Mouse (Mus musculus): ENCODE results near the gene Mettl2.

Gene Mettl2

DNA sequence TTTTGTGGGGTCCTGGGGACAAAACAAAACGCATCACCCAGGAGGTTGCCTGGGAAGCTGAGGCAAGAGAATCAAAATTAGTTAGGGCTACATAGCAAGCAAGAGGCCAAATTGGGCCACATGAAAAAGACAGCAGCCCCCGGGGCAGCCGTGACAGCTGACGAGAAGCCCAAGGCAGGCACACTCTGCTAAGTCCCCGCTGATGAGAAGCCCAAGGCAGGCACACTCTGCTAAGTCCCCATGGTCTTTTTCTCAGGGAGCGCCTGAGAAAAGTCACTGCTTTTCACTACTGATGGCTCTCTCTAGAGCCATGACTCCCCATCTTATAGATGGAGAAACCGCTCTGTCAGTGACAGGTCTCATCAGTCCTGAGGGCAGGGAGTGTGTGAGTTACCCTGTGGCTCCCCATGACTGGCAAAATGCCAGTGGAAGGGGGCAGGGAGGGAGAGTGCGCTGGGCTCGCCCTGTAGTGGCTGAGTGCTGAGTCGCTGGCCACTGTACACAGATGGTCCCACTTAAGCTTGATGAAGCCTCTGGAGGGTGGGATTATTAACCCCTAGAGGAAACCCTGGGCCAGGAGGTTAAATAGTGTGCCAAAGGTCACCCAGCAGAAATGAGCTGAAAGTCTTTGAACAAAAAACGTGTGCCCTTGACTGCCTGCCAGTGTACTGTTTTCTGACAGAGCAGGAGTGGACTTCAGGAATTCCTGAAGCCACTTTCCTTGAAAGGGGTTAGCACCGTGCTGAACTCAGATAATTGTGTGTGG is 27.0 kb downstream of the Mettl2 start:
- no peak for DNase-seq (ENCODE audit: low read depth)

GRCm38 (mm10) chr11:105155915-105156314 is 29.7 kb downstream of the Mettl2 start:
- no peak for DNase-seq (ENCODE audit: low read depth)

- DNase-seq (ENCODE audit: low read depth) = peak; percentile 14
These were observed 30.6 kb downstream of the Mettl2 start for GRCm38 (mm10) chr11:105156748-105157267.

GRCm38 (mm10) chr11:105158047-105158446 is 31.8 kb downstream of the Mettl2 start:
- DNase-seq (ENCODE audit: low read depth) = no peak

- DNase-seq (ENCODE audit: low read depth) = no peak
These were observed 33.6 kb downstream of the Mettl2 start for GRCm38 (mm10) chr11:105159673-105160360.

GRCm38 (mm10) chr11:105161411-105161810 is 35.2 kb downstream of the Mettl2 start:
- no peak for DNase-seq (ENCODE audit: low read depth)

DNA sequence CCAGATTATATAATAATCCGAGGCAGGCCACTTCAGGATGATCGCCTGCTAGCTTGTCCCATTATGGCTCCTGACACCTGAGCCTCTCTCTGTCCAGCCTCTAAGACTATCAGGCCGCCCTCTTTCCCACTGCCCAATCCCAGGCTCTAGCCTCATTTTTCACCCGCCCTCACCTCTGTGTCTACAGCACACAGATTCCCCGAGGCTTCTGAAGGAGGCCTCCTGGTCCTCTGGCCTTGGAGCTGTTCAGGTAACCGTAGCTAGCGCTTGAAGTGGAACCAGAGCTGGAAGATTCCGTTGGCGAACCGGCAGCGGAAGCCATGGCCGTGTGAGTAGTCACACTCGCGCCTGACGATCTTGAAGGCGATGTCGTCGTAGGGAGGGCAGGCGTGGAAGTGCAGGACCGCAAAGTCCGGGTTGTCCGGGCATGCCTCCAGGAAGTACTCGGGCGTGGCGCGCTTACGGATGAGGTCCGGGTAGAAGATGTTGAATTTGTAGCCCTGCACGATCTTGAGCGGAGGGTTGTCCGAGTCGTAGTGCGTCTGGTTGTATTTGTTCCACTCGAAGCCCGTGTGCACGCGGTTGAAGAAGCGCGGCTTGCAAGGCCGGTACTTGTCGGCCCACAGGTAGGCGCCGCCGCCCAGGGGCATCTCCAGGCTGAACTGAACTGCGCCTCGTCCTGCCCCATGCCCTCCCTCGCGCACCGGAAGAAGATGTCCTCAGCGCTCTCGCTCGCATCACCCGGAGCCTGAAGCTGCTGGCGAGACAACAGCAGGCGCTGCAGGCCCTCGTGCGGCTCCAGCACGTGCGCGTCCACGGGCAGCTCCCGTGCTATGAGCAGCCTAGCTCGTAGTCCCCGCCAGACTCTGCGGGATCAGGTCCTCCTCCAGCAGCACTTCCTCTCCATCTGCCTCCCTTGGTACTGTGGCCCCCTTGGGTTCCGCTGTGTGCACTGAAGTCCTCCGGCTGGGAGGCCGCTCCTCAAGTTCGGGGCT is 38.6 kb downstream of the Mettl2 start:
- no peak for DNase-seq (ENCODE audit: low read depth)

GRCm38 (mm10) chr11:105166780-105167179 is 40.6 kb downstream of the Mettl2 start:
- DNase-seq (ENCODE audit: low read depth) = no peak

- DNase-seq (ENCODE audit: low read depth) = no peak
These were observed 52.3 kb downstream of the Mettl2 start, which contains the start of gene Tlk2 for GRCm38 (mm10) chr11:105178516-105178915. Tlk2 (plus strand) TSS chr11:105178807.

DNA sequence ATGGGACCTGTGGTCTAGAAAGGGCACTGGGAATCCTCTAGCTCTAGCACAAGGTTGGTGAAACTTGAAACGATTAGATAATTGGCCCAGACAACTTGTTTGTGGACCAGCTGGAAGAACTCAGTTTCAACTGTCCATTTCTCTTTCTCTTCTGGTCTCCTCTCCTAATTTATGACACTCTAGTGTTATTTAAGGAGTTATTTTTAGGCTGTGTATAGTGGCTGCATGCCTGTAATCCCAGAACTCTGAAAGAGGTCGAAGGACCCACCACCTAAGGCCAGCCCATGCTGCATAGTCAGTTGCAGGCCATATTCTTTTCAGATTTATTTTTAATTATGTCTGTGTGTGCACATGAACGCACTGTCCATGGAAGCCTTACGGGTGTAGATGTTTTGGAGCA is 53.3 kb downstream of the Mettl2 start:
- no peak for DNase-seq (ENCODE audit: low read depth)

GRCm38 (mm10) chr11:105180471-105181091 is 54.4 kb downstream of the Mettl2 start:
- peak; percentile 66 for DNase-seq (ENCODE audit: low read depth)

DNA sequence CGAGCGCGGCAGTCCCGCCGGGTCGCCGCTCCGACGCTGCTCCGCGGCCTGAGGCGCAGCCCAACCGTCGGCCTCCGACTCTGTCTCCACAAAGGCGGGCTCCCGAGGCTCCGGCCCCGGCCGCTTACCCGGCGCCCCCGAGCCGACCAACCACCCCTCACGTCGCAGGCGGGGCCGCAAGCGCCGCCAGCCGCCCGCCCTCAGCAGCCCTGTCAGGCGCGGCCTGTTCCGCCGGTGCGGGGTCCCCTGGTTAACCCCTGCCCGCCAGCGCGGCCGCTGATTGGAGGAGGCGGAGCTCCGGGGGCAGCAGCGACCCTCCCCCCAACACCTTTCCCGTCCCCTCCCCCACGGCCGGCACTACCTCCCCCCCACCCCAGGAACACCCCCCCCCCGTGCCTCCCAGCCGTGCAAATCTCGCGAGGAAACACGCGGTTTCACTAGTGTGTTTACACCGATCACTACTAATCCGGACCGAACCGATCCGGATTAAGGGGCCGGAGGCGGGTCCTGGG is 55.0 kb downstream of the Mettl2 start:
- peak; percentile 96 for DNase-seq (ENCODE audit: low read depth)

- peak; percentile 64 for DNase-seq (ENCODE audit: low read depth)
These were observed 55.6 kb downstream of the Mettl2 start for GRCm38 (mm10) chr11:105181689-105182460.

GRCm38 (mm10) chr11:105182461-105182855 is 56.2 kb downstream of the Mettl2 start:
- no peak for DNase-seq (ENCODE audit: low read depth)

- DNase-seq (ENCODE audit: low read depth) = peak; percentile 30
These were observed 58.5 kb downstream of the Mettl2 start for GRCm38 (mm10) chr11:105184678-105185077.
